Mouse (Mus musculus) testis, adult 2 months (tissue): ENCODE results near the gene Prm2.

Source experiments
- CTCF ChIP-seq: fragments of 200-500 bp; IDR thresholded peaks from 2 replicates; pipeline ENCODE4 v1.5.1; 2012; ENCODE audit warnings: low read depth, mild to moderate bottlenecking, inconsistent platforms, low read length, moderate library complexity; ENCODE audit not compliant: control insufficient read depth, insufficient read depth, insufficient replicate concordance
- POLR2A ChIP-seq: fragments of 200-500 bp; IDR thresholded peaks from 2 replicates; pipeline ENCODE4 v1.6.1; 2012; ENCODE audit warnings: low read depth, mild to moderate bottlenecking, inconsistent platforms, low read length, moderate library complexity; ENCODE audit not compliant: control insufficient read depth

GRCm38 (mm10) chr16:10768821-10769220 is 27.1 kb downstream of the Prm2 start:
- TF ChIP-seq CTCF (no peak), POLR2A (no peak)
